ENCODE assay signal across 14 mouse cellular contexts in the genomic region with DNA sequence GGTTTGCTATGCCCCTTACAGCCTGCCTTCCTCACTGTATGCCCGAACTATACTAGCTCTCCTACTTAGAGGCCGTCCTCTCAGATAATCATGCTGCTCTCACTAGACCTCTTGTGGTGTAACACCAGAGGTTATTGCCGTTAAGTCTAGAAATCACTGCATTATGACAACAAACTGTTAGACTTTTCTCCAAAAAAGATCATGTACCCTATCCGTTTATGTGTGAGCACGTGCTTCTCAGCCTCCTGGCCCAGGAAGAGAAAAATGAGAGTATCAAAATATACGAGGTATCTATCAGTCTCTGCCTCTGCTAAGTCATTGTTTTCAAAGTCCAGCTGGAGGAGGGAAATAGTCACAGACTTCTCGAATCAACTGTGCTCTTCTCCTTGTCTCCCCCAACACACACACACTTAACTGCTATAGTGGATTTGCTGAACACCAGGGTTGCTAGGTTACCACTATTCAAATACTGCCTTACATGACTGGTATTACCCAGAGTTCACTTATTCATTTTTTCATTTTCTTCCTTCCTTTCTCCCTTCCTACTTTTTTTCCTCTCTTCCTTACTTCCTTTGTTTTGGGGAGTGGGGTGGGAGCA. TPM values are rescaled to one million over a fixed set of nuclear protein-coding genes. Genes with fewer than 3 reads are reported as not detected.
DNase-seq lines count a peak whose midpoint lies in the region; ATAC-seq lines count a peak whose summit lies in the region.
"Had no signal": no experiment of that assay in that cellular context is flagged by ENCODE, and none has a peak within 500 bp of the region (broad histone marks: within the 10 kb centered on the region; RNA-seq: fewer than 3 reads in every experiment).

No protein-coding gene starts in this region.

- H3K27ac ChIP-seq in heart, embryonic 11.5 days (ENCODE audit: low read depth, low read length), result no peak overlapping the region
- peak overlapping the region; percentile 17 for H3K27ac ChIP-seq in lung, embryonic 16.5 days (ENCODE audit: low read length)
- H3K27ac ChIP-seq in intestine, embryonic 15.5 days, result peak overlapping the region; percentile 33
- peak overlapping the region; percentile 44; the same call in 1 of the 2 replicates for H3K27ac ChIP-seq in stomach, embryonic 15.5 days

- no peaks in the 10 kb centered on the region for H3K36me3 ChIP-seq in heart, embryonic 11.5 days (ENCODE audit: control insufficient read depth, insufficient read depth, low read length)
- no peaks in the 10 kb centered on the region for H3K36me3 ChIP-seq in lung, embryonic 16.5 days (ENCODE audit: control insufficient read depth, insufficient read depth, low read length)
- no peaks in the 10 kb centered on the region for H3K36me3 ChIP-seq in intestine, embryonic 15.5 days
- H3K36me3 ChIP-seq in stomach, embryonic 15.5 days, result no peaks in the 10 kb centered on the region

- H3K9ac ChIP-seq in heart, embryonic 11.5 days (ENCODE audit: low read depth, low read length), result no peak overlapping the region
- no peak overlapping the region for H3K9ac ChIP-seq in lung, embryonic 16.5 days (ENCODE audit: low read length)
- H3K9ac ChIP-seq in intestine, embryonic 15.5 days, result no peak overlapping the region
- H3K9ac ChIP-seq in stomach, embryonic 15.5 days, result no peak overlapping the region

- intact Hi-C loops in heart, postnatal 14 days (cut with DNase I), result no loop called here

- H3K27me3 ChIP-seq in heart, embryonic 11.5 days (ENCODE audit: control insufficient read depth, insufficient read depth, low read length), result no peaks in the 10 kb centered on the region
- peaks cover 6% of the 10 kb centered on the region; the same call in 1 of the 2 replicates for H3K27me3 ChIP-seq in lung, embryonic 16.5 days (ENCODE audit: control insufficient read depth, insufficient read depth, low read depth, low read length)
- no peaks in the 10 kb centered on the region for H3K27me3 ChIP-seq in intestine, embryonic 15.5 days (replicated peaks)
- H3K27me3 ChIP-seq in stomach, embryonic 15.5 days (replicated peaks), result no peaks in the 10 kb centered on the region

- H3K4me2 ChIP-seq in heart, embryonic 11.5 days, result peak overlapping the region; percentile 14
- H3K4me2 ChIP-seq in lung, embryonic 16.5 days (ENCODE audit: low read depth, low read length), result peak overlapping the region; percentile 27; the same call in 1 of the 2 replicates
- H3K4me2 ChIP-seq in intestine, embryonic 15.5 days (replicated peaks), result no peak overlapping the region
- H3K4me2 ChIP-seq in stomach, embryonic 15.5 days, result no peak overlapping the region

- no peaks in the 10 kb centered on the region for H3K9me3 ChIP-seq in heart, embryonic 11.5 days (replicated peaks; ENCODE audit: control insufficient read depth, low read length)
- no peaks in the 10 kb centered on the region for H3K9me3 ChIP-seq in lung, embryonic 16.5 days (ENCODE audit: control insufficient read depth, low read length)
- H3K9me3 ChIP-seq in intestine, embryonic 15.5 days, result no peaks in the 10 kb centered on the region
- no peaks in the 10 kb centered on the region for H3K9me3 ChIP-seq in stomach, embryonic 15.5 days

- WGBS in heart, embryonic 11.5 days (ENCODE audit: insufficient replicate concordance), result 32% methylated on average over 7 of the region's 7 CpGs
- 13% methylated on average over 7 of the region's 7 CpGs for WGBS in lung, embryonic 16.5 days
- 28% methylated on average over 7 of the region's 7 CpGs for WGBS in intestine, embryonic 15.5 days
- WGBS in stomach, embryonic 15.5 days, result 19% methylated on average over 7 of the region's 7 CpGs

- peaks cover 26% of the 10 kb centered on the region for H3K4me1 ChIP-seq in heart, embryonic 11.5 days (ENCODE audit: control insufficient read depth, insufficient read depth, low read length)
- H3K4me1 ChIP-seq in lung, embryonic 16.5 days (replicated peaks; ENCODE audit: control insufficient read depth, insufficient read depth, low read length), result peaks cover 12% of the 10 kb centered on the region
- H3K4me1 ChIP-seq in intestine, embryonic 15.5 days (replicated peaks), result peaks cover 9% of the 10 kb centered on the region; the same call in 1 of the 2 replicates
- H3K4me1 ChIP-seq in stomach, embryonic 15.5 days, result peaks cover 10% of the 10 kb centered on the region; the same call in 1 of the 2 replicates

- no peak for ATAC-seq in heart, embryonic 11.5 days (replicated peaks; ENCODE audit: insufficient number of reproducible peaks, low FRiP score, low TSS enrichment)
- ATAC-seq in lung, embryonic 16.5 days (ENCODE audit: low read depth), result peak; percentile 73
- ATAC-seq in intestine, embryonic 15.5 days, result no peak
- ATAC-seq in stomach, embryonic 15.5 days (ENCODE audit: insufficient read depth, low FRiP score, low read depth), result peak; percentile 34; the same call in 1 of the 2 replicates
- ATAC-seq: activated CD4-positive, CD25-positive, alpha-beta regulatory T cell, adult 4 months had no signal

- DNase-seq in heart, postnatal 14 days, result no peak
- no peak for DNase-seq in lung, postnatal 36 days
- no peak for DNase-seq in urinary bladder, postnatal 14 days (ENCODE audit: low spot score)
- DNase-seq in urinary bladder, adult 2 months (ENCODE audit: low spot score), result no peak
- DNase-seq: kidney, adult 11 months had no signal

- no peak overlapping the region for H3K4me3 ChIP-seq in heart, embryonic 11.5 days (ENCODE audit: low read depth, low read length)
- no peak overlapping the region for H3K4me3 ChIP-seq in lung, embryonic 16.5 days (ENCODE audit: low read length)
- H3K4me3 ChIP-seq in intestine, embryonic 15.5 days (replicated peaks), result no peak overlapping the region
- no peak overlapping the region for H3K4me3 ChIP-seq in stomach, embryonic 15.5 days (replicated peaks)

RNA-seq across cellular contexts. Expression of gene Bmpr1a, which starts 5.8 kb away (rescaled TPM):
- 48.1 and 48.5 TPM in 2 replicates for polyA plus RNA-seq in heart, embryonic 11.5 days (2014; fragmentation: Nextera tagmentation; extraction: Ambion mirVana)
- total RNA-seq in heart, postnatal 14 days (2021), result 10 to 100 TPM; 73.6 to 77.2 TPM
- polyA plus RNA-seq in lung, embryonic 16.5 days (2015; fragmentation: Nextera tagmentation; extraction: Ambion mirVana), result 18.1 and 25.8 TPM in 2 replicates
- polyA plus RNA-seq in intestine, embryonic 15.5 days (2015; fragmentation: Nextera tagmentation; extraction: Ambion mirVana), result 34.8 and 41.3 TPM in 2 replicates
- 47.1 and 49.9 TPM in 2 replicates for polyA plus RNA-seq in stomach, embryonic 15.5 days (2015; fragmentation: Nextera tagmentation; extraction: Ambion mirVana)
- 47.7 and 56.2 TPM in 2 replicates for polyA plus RNA-seq in urinary bladder, adult 2 months (2012; rRNA removed)

RNA-seq across cellular contexts. Expression of gene 9230112D13Rik, which starts 13.7 kb away (rescaled TPM):
- polyA plus RNA-seq in heart, embryonic 11.5 days (2014; fragmentation: Nextera tagmentation; extraction: Ambion mirVana), result not detected in 2 replicates
- not detected for total RNA-seq in heart, postnatal 14 days (2021)
- not detected in 2 replicates for polyA plus RNA-seq in lung, embryonic 16.5 days (2015; fragmentation: Nextera tagmentation; extraction: Ambion mirVana)
- polyA plus RNA-seq in intestine, embryonic 15.5 days (2015; fragmentation: Nextera tagmentation; extraction: Ambion mirVana), result not detected in 2 replicates
- polyA plus RNA-seq in stomach, embryonic 15.5 days (2015; fragmentation: Nextera tagmentation; extraction: Ambion mirVana), result not detected in 2 replicates
- 0.08 TPM in 1 of 2 replicates, not detected in the other for polyA plus RNA-seq in urinary bladder, adult 2 months (2012; rRNA removed)
- total RNA-seq: layer of hippocampus, postnatal 14 days had no signal
- polyA plus RNA-seq: activated CD4-positive, CD25-positive, alpha-beta regulatory T cell, adult 4 months; liver, embryonic 16.5 days; neural tube, embryonic 11.5 days; stomach, embryonic 14.5 days had no signal

Comparison
In these comparisons a context has a peak if more than half of its experiments do, and no peak if none do; other contexts are left out.
1. ATAC-seq: peak in lung, embryonic 16.5 days (single experiment) and stomach, embryonic 15.5 days (single experiment); none in heart, embryonic 11.5 days (single experiment) and intestine, embryonic 15.5 days (single experiment).
2. H3K4me2 ChIP-seq: peak in heart, embryonic 11.5 days (single experiment) and lung, embryonic 16.5 days (single experiment); none in intestine, embryonic 15.5 days (single experiment) and stomach, embryonic 15.5 days (single experiment).